14 mouse cellular contexts compared by ENCODE assay signal in the genomic region with DNA sequence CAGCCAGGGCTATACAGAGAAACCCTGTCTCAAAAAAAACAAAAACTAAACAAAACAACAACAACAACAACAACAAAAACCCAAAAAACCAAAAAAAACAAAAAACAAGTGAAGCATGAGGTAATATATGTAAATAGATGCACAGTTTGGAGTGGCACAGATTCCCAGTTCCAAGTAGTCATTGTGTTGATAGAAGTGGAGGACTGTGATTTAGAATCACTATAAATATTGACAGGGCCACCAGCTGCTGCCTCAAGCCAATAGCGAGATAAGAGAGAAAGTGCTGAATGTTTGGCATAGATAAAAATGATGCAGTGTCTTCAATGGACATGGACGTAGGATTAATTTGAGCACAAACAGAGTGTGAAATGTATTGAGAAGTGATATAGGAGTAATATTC.
"Had no signal": no experiment of that assay in that cellular context is flagged by ENCODE, and none has a peak within 500 bp of the region (broad histone marks: within the 10 kb centered on the region; RNA-seq: fewer than 3 reads in every experiment).

No protein-coding gene starts in this region.

- DNase-seq: kidney, adult 11 months; kidney, adult 9 months; kidney, postnatal 36 days; layer of hippocampus, adult 9-11 months; layer of hippocampus, postnatal 36 days; lung, embryonic 14.5 days; lung, postnatal 10 days; lung, postnatal 4 days; right cerebral cortex, postnatal 14 days; thymus, postnatal 36 days had no signal

- H3K4me3 ChIP-seq: limb, embryonic 15.5 days; liver, embryonic 12.5 days; myocyte had no signal

- ATAC-seq: liver, embryonic 12.5 days had no signal

- H3K9me3 ChIP-seq: limb, embryonic 15.5 days; liver, embryonic 12.5 days had no signal

- H3K36me3 ChIP-seq: limb, embryonic 15.5 days; liver, embryonic 12.5 days had no signal

- H3K4me1 ChIP-seq: limb, embryonic 15.5 days; liver, embryonic 12.5 days had no signal

- H3K4me2 ChIP-seq: limb, embryonic 15.5 days; liver, embryonic 12.5 days; lung, embryonic 14.5 days had no signal

- H3K9ac ChIP-seq: limb, embryonic 15.5 days; liver, embryonic 12.5 days; lung, embryonic 14.5 days had no signal

- H3K27me3 ChIP-seq: limb, embryonic 15.5 days; liver, embryonic 12.5 days had no signal

- H3K27ac ChIP-seq: kidney, postnatal 0 days; limb, embryonic 15.5 days; liver, embryonic 12.5 days had no signal
